Mouse (Mus musculus) kidney, postnatal 4 days (tissue): ENCODE results near the gene 2610318N02Rik.
A peak's percentile ranks its signal among the peaks of the same experiment; 100 is the strongest.
"Not testable (repeated sequence)": the region's sequence is repeated elsewhere in the genome, so short reads cannot be mapped to it uniquely, and the experiment has no call there.

Experiments
- DNase-seq, 2 experiments: peaks; one replicate each; pipeline ENCODE4 v3.0.0; 2021; ENCODE audit warnings: mixed read lengths in 2 of 2

2610318N02Rik gene

GRCm38 (mm10) chr16:17124871-17125520 is at the start of gene 2610318N02Rik:
2610318N02Rik (minus strand) TSS chr16:17125167.
- peak; percentile 84 to 89 for DNase-seq

- no peak for DNase-seq
Measured at GRCm38 (mm10) chr16:17168049-17168448, 43.1 kb upstream of the 2610318N02Rik start.

- no peak for DNase-seq
Measured at GRCm38 (mm10) chr16:17167179-17167578, 42.2 kb upstream of the 2610318N02Rik start.

GRCm38 (mm10) chr16:17165478-17165877 is 40.5 kb upstream of the 2610318N02Rik start:
- not testable (repeated sequence) for DNase-seq

GRCm38 (mm10) chr16:17154346-17154745 is 29.4 kb upstream of the 2610318N02Rik start:
- no peak for DNase-seq

GRCm38 (mm10) chr16:17151874-17152273 is 26.9 kb upstream of the 2610318N02Rik start:
- DNase-seq = no peak

- peak in 1 of 2 experiments; percentile 16 for DNase-seq
Measured at GRCm38 (mm10) chr16:17150520-17151258, 25.7 kb upstream of the 2610318N02Rik start.

- peak; percentile 60 to 68 for DNase-seq
Measured at GRCm38 (mm10) chr16:17148084-17148483, 23.1 kb upstream of the 2610318N02Rik start.

GRCm38 (mm10) chr16:17147391-17147929 is 22.5 kb upstream of the 2610318N02Rik start:
- DNase-seq = peak; percentile 15 to 46

GRCm38 (mm10) chr16:17146772-17147235 is 21.8 kb upstream of the 2610318N02Rik start, which contains the start of gene Ccdc116:
Ccdc116 (minus strand) TSS chr16:17147229.
- peak; percentile 85 to 90 for DNase-seq

GRCm38 (mm10) chr16:17144339-17144738 is 19.4 kb upstream of the 2610318N02Rik start, which contains the start of gene Ydjc:
Ydjc (plus strand) TSS chr16:17144621.
- DNase-seq = peak in 1 of 2 experiments; percentile 37

- no peak for DNase-seq
Measured at GRCm38 (mm10) chr16:17137355-17137754, 12.4 kb upstream of the 2610318N02Rik start.

GRCm38 (mm10) chr16:17132906-17133200 is 7.9 kb upstream of the 2610318N02Rik start:
- no peak for DNase-seq

GRCm38 (mm10) chr16:17132089-17132905 is 7.3 kb upstream of the 2610318N02Rik start, which contains the start of gene Sdf2l1:
Sdf2l1 (minus strand) TSS chr16:17132383.
- peak; percentile 98 to 99 for DNase-seq

GRCm38 (mm10) chr16:17131191-17132088 is 6.5 kb upstream of the 2610318N02Rik start:
- DNase-seq = peak; percentile 20 to 37

GRCm38 (mm10) chr16:17127292-17127691 is 2.3 kb upstream of the 2610318N02Rik start:
- DNase-seq = peak; percentile 58 to 70

- DNase-seq = peak; percentile 43 to 44
Measured at GRCm38 (mm10) chr16:17124119-17124870, 672 bp downstream of the 2610318N02Rik start.

GRCm38 (mm10) chr16:17121569-17121968 is 3.4 kb downstream of the 2610318N02Rik start:
- DNase-seq = no peak

GRCm38 (mm10) chr16:17117309-17117799 is 7.6 kb downstream of the 2610318N02Rik start:
- DNase-seq = no peak
